Mouse (Mus musculus): ENCODE measurements at regions not wholly inside any gene's neighbourhood (a gene's known extent, or its start where the extent isn't known, plus 50 kb on each side); places are given as distances from the start of the nearest gene placed in this dataset.

DNA sequence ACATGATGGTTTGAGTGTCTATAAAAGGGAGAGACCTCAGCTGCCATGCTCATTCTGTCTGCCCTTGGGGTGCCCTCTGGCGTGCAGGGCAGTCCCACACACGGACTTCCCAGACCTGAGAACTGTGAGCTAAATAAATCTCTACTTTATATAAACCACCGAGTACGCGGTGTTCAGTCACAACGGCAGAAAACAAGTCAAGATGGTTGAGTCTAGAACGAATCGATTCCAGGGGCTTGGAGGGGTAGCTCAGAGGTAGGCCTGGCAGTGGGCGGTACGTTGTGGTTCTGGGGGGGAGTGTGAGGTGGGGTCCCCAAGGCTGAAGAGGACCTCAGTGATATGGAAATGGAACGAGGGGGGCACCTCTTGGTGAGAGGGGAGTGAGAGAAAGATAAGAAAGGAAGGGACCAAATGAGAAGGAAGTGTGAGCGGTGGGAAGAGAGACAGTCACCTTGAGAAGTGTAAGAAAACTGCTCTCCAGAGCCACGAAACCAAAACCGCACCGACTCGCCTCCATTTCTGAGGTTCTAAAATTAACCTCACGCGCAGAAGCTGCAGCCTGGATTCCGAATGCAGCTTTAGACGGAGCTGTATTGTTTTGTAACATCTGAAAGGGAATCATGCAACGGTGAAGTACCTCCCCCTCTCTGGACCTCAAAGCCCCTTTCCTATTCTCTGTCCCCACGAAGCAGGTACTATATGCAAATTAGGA, 117.0 kb downstream of the Mis18a start:
- no peak for DNase-seq

DNA sequence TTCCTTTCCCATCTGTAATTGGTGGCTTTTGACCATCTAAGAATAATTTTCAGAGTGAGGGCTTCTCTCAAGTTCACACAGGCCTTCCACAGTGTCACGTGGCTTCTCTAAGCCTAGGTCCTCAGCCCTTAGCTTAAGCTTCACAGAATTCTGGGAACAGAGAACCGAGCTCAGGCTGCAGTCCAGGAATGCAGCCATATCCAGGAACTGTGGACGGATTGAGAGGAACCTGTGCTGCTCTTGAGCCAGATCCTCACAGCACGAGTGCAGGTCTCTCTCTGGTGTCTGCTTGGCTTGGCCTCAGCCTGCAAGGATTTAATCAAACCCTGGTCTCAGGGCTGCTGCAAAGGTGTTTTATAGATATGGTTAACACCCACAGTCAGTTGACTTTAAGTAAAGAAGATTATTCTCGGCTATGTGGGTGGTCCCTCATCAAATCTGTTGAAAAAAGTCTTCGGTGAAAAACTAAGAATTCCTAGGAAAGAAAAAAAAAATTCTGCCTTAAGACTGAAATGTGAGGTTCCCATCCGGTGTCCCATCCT, 127.8 kb downstream of the Mis18a start:
- no peak for DNase-seq

DNA sequence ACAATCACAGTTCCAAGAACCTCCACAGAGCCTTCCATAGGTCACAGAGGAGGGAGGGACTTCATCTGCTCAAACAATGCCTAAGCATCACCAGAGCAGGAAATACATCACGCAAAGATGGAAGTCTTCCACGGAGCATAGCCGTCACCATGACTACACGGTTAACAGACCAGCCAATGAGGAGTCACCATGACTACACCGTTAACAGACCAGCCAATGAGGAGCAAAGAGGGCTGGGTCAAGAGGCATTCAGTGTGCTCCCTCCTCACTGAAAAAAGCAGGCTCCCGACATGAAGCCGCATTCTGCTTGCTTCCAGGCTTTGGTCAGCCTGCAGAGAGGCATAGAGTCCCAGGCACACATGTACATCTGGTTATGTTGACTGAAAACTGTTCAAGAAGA, 128.5 kb downstream of the Mis18a start:
- DNase-seq: no peak

DNA sequence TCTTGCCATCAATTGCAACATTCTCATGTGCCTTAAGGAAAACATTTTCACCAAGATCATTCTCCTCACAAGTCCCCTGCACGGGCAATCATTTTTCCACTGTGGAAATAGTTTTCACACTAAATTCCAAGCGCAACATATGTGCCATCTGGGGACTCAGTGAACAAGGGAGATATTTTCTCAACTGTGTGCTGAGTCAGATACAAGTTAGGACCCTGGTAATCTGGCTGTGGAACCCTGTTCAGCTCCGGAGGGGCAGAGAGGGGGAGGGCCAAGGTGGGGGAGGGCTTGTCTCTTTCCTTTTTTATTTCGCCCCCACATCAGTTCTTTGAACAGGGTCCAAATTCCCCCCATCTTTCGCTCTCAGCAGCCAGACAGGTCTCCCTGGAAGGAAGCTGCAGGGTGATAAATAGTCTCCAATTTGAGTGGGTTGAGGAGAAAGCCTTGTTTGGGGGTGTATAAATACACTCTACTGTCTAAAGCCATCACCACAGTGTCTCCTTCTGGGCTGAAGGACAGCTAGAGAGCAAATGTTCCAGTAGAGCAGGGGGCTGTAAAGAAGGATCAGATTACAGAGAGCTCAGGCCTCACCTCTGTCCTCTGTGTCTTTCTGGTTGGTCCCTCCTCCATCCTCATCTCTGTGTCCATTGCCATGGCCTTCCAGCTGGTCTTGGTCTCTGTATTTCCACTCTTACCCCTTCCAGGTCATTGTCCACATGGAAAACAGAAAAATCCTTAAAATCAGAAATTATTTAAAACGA, 134.3 kb downstream of the Mis18a start:
- DNase-seq: no peak

DNA sequence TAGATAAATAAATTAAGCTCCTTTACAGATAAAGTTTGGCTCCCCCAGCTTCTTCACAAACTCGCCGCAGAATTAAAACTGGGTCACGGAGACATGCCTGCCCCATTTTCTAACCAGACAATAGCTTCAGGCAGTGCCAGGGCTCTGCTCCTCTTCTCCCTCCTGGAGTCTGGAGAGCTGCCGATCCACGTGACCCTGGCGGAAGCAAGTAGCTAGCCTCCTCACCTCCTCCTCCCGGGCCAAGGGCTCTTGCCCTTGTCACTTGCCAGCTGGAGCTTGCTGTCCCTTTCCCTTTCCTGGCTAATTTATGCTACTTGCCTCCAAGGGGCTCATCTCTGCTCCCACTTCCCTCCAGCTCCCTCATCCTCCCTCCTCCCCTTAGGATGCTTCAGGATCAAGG, 142.0 kb downstream of the Mis18a start:
- DNase-seq: no peak

DNA sequence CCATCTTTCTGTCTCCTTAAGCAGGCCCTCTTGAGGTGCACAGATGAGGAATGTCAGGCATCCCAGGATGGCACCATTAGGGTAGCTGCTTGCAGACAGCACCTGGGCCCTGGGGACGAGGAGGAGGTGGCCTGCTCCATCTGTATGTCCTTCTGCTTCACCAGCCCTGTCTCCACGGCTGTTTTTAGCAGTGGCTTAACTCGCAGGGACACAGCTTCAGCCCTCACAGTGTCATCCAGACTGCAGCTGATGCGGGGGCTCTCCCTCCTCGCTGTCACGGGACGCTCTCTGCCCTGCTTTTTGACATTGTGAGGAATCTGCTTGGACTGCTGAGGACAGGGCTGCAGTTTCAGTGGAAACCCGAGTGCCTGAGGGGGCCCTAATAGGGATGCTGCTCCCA, 146.8 kb downstream of the Mis18a start:
- DNase-seq: no peak

DNA sequence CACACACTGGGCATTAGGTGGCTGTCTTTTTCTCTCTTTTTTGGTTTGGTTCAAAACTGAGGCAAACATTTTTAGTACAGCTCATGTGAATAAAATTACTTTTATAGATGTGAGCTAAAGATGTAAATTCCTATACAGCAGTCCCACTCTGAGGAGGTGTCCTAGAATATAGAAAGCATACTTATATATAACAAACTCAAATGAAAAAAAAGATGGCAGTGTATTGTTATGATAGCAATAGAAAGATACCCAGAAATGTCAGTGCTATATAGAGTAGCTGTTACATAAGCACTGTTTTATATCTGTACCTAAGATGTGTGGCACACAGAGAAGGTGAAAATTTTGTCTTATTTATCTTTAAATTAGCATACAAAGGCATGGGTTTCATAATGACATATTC, 156.1 kb downstream of the Mis18a start:
- no peak for DNase-seq

DNA sequence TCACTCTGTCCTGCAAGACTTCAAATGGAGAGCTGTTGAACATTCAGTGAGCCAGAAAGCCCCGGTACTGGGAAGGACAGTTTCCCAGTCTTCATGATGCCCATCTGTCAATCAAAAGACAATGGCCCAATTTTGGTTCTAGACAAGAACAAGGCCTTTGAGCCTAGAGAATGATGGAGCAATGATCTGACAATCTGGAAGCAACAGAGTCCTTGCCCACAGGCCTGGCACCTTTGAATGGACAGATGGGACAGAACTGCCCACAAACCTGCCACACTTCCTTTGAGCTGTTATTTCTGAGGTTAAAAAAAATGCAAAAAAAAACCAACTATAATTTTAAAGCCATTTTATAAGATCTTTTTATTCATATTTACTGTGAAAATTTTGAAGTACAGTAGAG, 157.4 kb downstream of the Mis18a start:
- no peak for DNase-seq

DNA sequence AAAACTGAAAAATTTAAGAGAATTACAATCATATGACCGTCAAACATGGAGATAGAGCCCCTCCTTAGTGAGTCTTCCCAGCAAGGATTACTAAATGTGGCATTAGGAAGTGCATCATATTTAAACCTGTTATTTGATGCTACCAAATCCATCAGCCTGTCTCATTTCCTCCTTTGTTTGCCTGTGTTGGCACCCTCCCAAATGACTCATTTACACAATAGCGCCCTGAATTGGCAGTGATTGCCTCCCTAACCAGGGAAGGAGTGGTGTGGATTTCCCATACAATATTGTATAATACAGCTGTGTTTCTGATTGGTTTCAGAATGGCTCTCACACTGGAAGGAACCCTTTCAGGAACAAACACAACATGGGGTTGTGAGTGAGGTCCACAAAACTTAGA, 162.0 kb downstream of the Mis18a start:
- DNase-seq: no peak

DNA sequence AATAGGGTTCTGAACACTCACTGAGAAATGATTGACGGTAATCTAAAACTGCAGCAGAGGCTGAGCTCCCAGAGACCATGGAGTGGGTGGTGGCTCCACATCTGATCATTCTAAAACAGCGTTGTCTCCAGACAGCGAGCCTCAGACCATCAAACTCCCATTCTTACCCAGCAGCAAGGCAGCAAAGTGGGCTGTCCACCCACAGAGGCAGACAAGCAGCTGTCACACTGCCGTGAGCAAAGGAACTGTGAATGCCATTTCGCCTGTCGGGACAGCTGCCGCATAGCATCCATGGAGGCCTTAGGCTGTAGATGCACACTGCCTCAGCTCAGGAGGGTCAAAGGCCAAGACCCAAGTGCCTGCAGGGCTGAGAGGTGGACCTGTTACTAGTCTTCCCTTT, 167.3 kb downstream of the Hunk start:
- no peak for DNase-seq

DNA sequence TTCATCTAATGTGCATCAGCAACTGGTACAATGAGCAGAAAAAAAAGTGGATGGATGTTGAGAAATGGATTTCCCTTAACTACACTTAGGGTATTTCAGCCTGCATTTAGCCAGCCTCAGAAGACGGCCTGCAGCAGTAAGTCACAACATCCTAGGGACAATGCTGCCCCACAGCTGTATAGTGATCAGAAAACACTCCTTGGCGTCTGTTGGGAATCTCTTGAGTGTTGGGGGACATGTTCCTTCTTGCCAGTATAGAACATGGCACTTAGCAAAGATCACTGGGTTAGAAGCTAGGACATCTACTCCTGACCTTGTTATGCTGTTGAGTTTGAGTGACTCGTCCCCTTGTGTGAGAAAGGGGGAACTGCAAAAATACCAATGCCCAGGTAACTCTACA, 165.2 kb downstream of the Hunk start:
- DNase-seq: no peak

DNA sequence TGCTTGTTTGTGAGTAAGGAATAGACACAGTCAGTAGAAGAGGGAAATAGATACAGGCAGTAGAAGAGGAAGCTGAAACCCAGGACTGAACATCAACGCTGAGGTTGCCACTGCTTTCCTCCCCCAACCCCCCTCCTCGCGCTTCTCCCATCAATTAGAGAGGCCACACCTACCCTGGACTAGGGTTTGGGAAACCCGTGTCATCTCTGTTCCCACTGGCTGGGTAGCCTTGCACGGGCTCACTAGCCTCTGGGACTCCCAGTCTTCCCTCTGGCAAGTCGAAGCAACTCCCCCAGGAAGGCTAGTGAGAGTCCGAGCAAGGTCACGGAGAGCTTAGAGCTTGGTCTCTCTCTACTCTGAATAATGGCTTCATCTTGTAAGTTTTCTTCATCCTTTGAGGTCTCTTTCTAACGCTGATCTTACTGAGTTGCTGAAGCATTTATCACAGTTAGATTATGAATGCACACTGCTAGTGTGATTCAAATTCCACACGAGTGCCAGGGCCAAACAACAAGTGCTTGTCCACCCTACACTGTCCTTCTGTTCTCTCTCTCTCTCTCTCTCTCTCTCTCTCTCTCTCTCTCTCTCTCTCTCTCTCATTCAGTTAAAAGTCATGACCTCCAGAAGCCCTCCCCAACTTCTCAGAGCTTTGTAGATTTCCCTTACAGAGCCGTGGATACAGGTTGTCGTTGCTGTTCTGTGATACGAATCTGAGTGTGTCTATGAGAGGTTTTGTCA, 164.4 kb downstream of the Hunk start:
- no peak for DNase-seq

Measured in lung, postnatal 4 days (tissue).